Mouse (Mus musculus) lung, adult 2 months (tissue): ENCODE results near the gene Ppargc1a.

ENCODE experiments used
- CTCF ChIP-seq: fragments of 200-500 bp; IDR thresholded peaks from 2 replicates; pipeline ENCODE4 v1.5.1; 2011; ENCODE audit warnings: mild to moderate bottlenecking, low read length, control low read depth; ENCODE audit not compliant: insufficient read depth
- POLR2A ChIP-seq: fragments of 200-500 bp; IDR thresholded peaks from 2 replicates; pipeline ENCODE4 v1.6.1; 2011; ENCODE audit warnings: low read depth, mild to moderate bottlenecking, control low read depth, low read length, borderline replicate concordance; ENCODE audit errors: extremely low read depth

DNA sequence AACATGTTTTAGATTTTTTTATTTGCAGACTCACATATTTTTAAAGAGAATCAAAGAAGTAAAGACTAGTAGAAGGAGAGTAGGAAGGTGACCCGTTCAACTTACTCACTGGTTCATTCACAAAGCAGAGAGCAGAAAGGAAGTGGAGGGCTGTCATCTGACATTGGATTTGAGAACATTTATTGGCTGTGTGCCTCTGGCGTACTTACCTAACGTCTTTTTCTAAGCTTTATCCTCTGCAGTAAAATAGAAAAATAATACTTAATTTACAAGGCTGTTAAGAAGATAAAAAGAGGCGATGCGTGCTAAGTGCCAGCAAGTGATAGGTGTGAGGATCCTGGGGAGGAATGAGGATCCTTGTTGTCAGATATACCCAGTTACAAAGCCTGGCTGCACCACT lies 24.7 kb upstream of the Ppargc1a start:
- TF ChIP-seq CTCF (no peak), POLR2A (no peak)
